ENCODE assay signal across 9 mouse cellular contexts in the genomic region with DNA sequence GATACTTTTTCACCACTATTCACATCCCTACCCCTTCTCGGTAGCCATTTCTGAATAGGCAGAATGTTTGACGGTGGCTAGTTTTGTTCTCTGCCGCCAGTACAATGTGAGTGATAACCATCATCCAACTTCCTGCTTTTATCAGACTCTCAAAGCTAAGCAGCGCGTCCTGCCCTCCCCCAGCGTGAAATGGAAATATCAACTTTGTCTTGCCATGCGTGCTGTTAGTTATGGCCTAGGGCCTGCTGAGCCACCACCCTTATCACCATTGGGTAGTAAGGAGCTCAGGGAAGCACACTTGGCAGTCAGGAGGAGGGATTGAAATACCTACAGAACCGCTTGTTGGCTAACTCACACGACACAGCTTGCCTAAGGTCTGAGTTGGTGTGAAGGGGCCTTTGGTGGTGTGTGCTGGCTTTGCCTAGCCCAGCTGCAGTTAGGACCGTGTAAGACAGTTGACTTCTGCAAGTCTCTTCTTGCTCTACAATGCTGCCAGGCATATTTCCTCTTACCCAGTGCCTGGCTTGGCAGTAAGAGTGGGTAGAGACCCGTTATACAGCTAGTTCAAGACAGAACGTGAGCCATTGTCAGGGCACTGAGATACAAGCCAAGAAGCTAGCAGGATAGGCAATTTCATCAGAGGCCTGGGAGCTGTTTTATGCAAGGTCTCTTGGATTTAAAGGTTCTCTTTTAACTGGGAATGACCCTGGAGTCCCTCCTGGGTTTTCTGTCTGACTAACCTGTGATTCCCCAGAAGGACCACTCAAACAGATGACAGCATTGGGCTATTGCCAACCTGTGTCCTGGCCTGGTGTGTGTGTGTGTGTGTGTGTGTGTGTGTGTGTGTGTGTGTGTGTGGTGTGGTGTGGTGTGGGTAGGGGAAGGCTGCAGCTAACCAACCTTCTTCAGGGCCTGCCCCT. TPM values are rescaled to one million over a fixed set of nuclear protein-coding genes. Genes with fewer than 3 reads are reported as not detected.
DNase-seq lines count a peak whose midpoint lies in the region; ATAC-seq and TF ChIP-seq lines count a peak whose summit lies in the region.
"Had no signal": no experiment of that assay in that cellular context is flagged by ENCODE, and none has a peak within 500 bp of the region (broad histone marks: within the 10 kb centered on the region; RNA-seq: fewer than 3 reads in every experiment).

No protein-coding gene starts in this region.

- H3K9me3 ChIP-seq in kidney, postnatal 0 days (replicated peaks; ENCODE audit: low read length): no peaks in the 10 kb centered on the region
- H3K9me3 ChIP-seq in heart, embryonic 15.5 days (replicated peaks): no peaks in the 10 kb centered on the region
- H3K9me3 ChIP-seq in liver, postnatal 0 days (ENCODE audit: low read length): no peaks in the 10 kb centered on the region
- no peaks in the 10 kb centered on the region for H3K9me3 ChIP-seq in stomach, embryonic 15.5 days

- no peak for TF ChIP-seq CTCF in kidney, postnatal 0 days (IDR thresholded peaks at IDR 0.05; ENCODE audit: low read depth)
- TF ChIP-seq CTCF in liver, postnatal 0 days (IDR thresholded peaks at IDR 0.05; ENCODE audit: low read depth): no peak

- no peak overlapping the region for H3K9ac ChIP-seq in kidney, postnatal 0 days (ENCODE audit: low read depth, low read length)
- 0 out of 2 replicates have a peak overlapping the region, but pooled peaks have one; percentile 13 for H3K9ac ChIP-seq in heart, embryonic 15.5 days
- H3K9ac ChIP-seq in liver, postnatal 0 days (replicated peaks): no peak overlapping the region
- H3K9ac ChIP-seq in stomach, embryonic 15.5 days: 0 out of 2 replicates have a peak overlapping the region, but pooled peaks have one; percentile 4
- H3K9ac ChIP-seq: liver, embryonic 14.5 days had no signal

- intact Hi-C loops in gastrocnemius, postnatal 14 days (cut with DNase I; ENCODE audit: low total_unique reads): no loop called here

- H3K4me1 ChIP-seq in kidney, postnatal 0 days (replicated peaks; ENCODE audit: insufficient read depth, low read length): peaks cover 53% of the 10 kb centered on the region
- H3K4me1 ChIP-seq in heart, embryonic 15.5 days (replicated peaks): peaks cover 73% of the 10 kb centered on the region
- peaks cover 63% of the 10 kb centered on the region for H3K4me1 ChIP-seq in liver, postnatal 0 days (ENCODE audit: insufficient read depth)
- peaks cover 61% of the 10 kb centered on the region for H3K4me1 ChIP-seq in stomach, embryonic 15.5 days

- H3K27me3 ChIP-seq in kidney, postnatal 0 days (ENCODE audit: insufficient read depth, low read length): no peaks in the 10 kb centered on the region
- H3K27me3 ChIP-seq in heart, embryonic 15.5 days: no peaks in the 10 kb centered on the region
- H3K27me3 ChIP-seq in liver, postnatal 0 days (ENCODE audit: insufficient read depth, low read length): no peaks in the 10 kb centered on the region
- no peaks in the 10 kb centered on the region for H3K27me3 ChIP-seq in stomach, embryonic 15.5 days (replicated peaks)

- no peak for ATAC-seq in kidney, postnatal 0 days (replicated peaks; ENCODE audit: low FRiP score, low read depth)
- ATAC-seq in heart, embryonic 15.5 days (replicated peaks; ENCODE audit: insufficient number of reproducible peaks, insufficient read depth, low FRiP score, low read depth): no peak
- no peak for ATAC-seq in liver, postnatal 0 days
- no peak for ATAC-seq in stomach, embryonic 15.5 days (ENCODE audit: insufficient read depth, low FRiP score, low read depth)

- H3K4me2 ChIP-seq in kidney, postnatal 0 days (ENCODE audit: low read length): peak overlapping the region; percentile 83
- peak overlapping the region; percentile 85 for H3K4me2 ChIP-seq in heart, embryonic 15.5 days
- H3K4me2 ChIP-seq in liver, postnatal 0 days (ENCODE audit: low read depth, low read length): peak overlapping the region; percentile 96; the same call in 1 of the 2 replicates
- H3K4me2 ChIP-seq in stomach, embryonic 15.5 days: peak overlapping the region; percentile 21

- H3K36me3 ChIP-seq in kidney, postnatal 0 days (ENCODE audit: insufficient read depth, low read length): no peaks in the 10 kb centered on the region
- H3K36me3 ChIP-seq in heart, embryonic 15.5 days: no peaks in the 10 kb centered on the region
- no peaks in the 10 kb centered on the region for H3K36me3 ChIP-seq in liver, postnatal 0 days (replicated peaks; ENCODE audit: insufficient read depth, low read length)
- no peaks in the 10 kb centered on the region for H3K36me3 ChIP-seq in stomach, embryonic 15.5 days

- 55% methylated on average over 12 of the region's 12 CpGs for WGBS in kidney, postnatal 0 days
- WGBS in heart, embryonic 15.5 days: 43% methylated on average over 12 of the region's 12 CpGs
- 39% methylated on average over 12 of the region's 12 CpGs for WGBS in liver, postnatal 0 days (ENCODE audit: insufficient replicate concordance)
- WGBS in stomach, embryonic 15.5 days: 50% methylated on average over 12 of the region's 12 CpGs

- TF ChIP-seq EP300 in liver, postnatal 0 days (IDR thresholded peaks at IDR 0.05; ENCODE audit: low read depth): no peak

- DNase-seq in kidney, postnatal 0 days (ENCODE audit: low spot score): no peak
- no peak for DNase-seq in kidney, adult 18-20 months
- peak; percentile 31 for DNase-seq in c-Kit-positive CD71-positive TER-119-negative erythroid progenitor cells, embryonic 14.5 days (ENCODE audit: low read depth)
- DNase-seq in liver, postnatal 0 days: no peak
- no peak for DNase-seq in ovary, postnatal 14 days (ENCODE audit: low spot score)
- no peak for DNase-seq in gastrocnemius, postnatal 14 days

- no peak overlapping the region for H3K4me3 ChIP-seq in kidney, postnatal 0 days (replicated peaks; ENCODE audit: low read depth, low read length)
- no peak overlapping the region for H3K4me3 ChIP-seq in heart, embryonic 15.5 days
- no peak overlapping the region for H3K4me3 ChIP-seq in liver, postnatal 0 days (ENCODE audit: low read depth, low read length)
- H3K4me3 ChIP-seq in stomach, embryonic 15.5 days (replicated peaks): no peak overlapping the region

- H3K27ac ChIP-seq in kidney, postnatal 0 days: no peak overlapping the region
- peak overlapping the region; percentile 67 for H3K27ac ChIP-seq in heart, embryonic 15.5 days
- 0 out of 2 replicates have a peak overlapping the region, but pooled peaks have one; percentile 62 for H3K27ac ChIP-seq in liver, postnatal 0 days (ENCODE audit: low read depth)
- peak overlapping the region; percentile 79 for H3K27ac ChIP-seq in stomach, embryonic 15.5 days
- H3K27ac ChIP-seq: liver, embryonic 14.5 days had no signal

RNA-seq across cellular contexts. Expression of a gene that starts 3.0 kb away (rescaled TPM):
- polyA plus RNA-seq in kidney, postnatal 0 days (2015; fragmentation: Nextera tagmentation; extraction: Ambion mirVana): 256 TPM in 2 replicates
- 181 and 231 TPM in 2 replicates for polyA plus RNA-seq in heart, embryonic 15.5 days (2015; fragmentation: Nextera tagmentation; extraction: Ambion mirVana)
- 52.1 and 56.7 TPM in 2 replicates for polyA plus RNA-seq in liver, postnatal 0 days (2015; fragmentation: Nextera tagmentation; extraction: Ambion mirVana)
- 165 and 178 TPM in 2 replicates for polyA plus RNA-seq in stomach, embryonic 15.5 days (2015; fragmentation: Nextera tagmentation; extraction: Ambion mirVana)
- total RNA-seq in gastrocnemius, postnatal 14 days (2021): 10 to 100 TPM; 48.7 to 50.4 TPM

RNA-seq across cellular contexts. Expression of a gene that starts 31.2 kb away (rescaled TPM):
- 1.3 and 2.0 TPM in 2 replicates for polyA plus RNA-seq in kidney, postnatal 0 days (2015; fragmentation: Nextera tagmentation; extraction: Ambion mirVana)
- polyA plus RNA-seq in heart, embryonic 15.5 days (2015; fragmentation: Nextera tagmentation; extraction: Ambion mirVana): 0.04 and 0.18 TPM in 2 replicates
- polyA plus RNA-seq in liver, postnatal 0 days (2015; fragmentation: Nextera tagmentation; extraction: Ambion mirVana): 0.11 TPM in 1 of 2 replicates, not detected in the other
- 0.39 and 0.58 TPM in 2 replicates for polyA plus RNA-seq in stomach, embryonic 15.5 days (2015; fragmentation: Nextera tagmentation; extraction: Ambion mirVana)
- under 1 TPM; 0.31 to 0.33 TPM for total RNA-seq in gastrocnemius, postnatal 14 days (2021)

Comparison
In these comparisons a context has a peak if more than half of its experiments do, and no peak if none do; other contexts are left out.
1. H3K4me2 ChIP-seq: peak in every context shown above with its lines; median percentile 96 in liver, postnatal 0 days; 85 in heart, embryonic 15.5 days; 83 in kidney, postnatal 0 days; 21 in stomach, embryonic 15.5 days.
2. H3K9ac ChIP-seq: peak in heart, embryonic 15.5 days (single experiment) and stomach, embryonic 15.5 days (single experiment); none in kidney, postnatal 0 days (single experiment) and liver, postnatal 0 days (single experiment).